Mouse (Mus musculus) CH12.LX (cell line): ENCODE data around the gene Ppm1m. TPM values are rescaled to one million over a fixed set of nuclear protein-coding genes. Genes with fewer than 3 reads are reported as not detected.
"Not testable (repeated sequence)": the region's sequence is repeated elsewhere in the genome, so short reads cannot be mapped to it uniquely, and the experiment has no call there.

Experiments used
- DNase-seq: peaks from one replicate; pipeline ENCODE4 v3.0.0-alpha.2; 2013; ENCODE audit errors: extremely low read depth
- H3K27ac ChIP-seq: 2 replicates; pipeline ENCODE4 v1.5.1; 2012; ENCODE audit warnings: low read depth, mild to moderate bottlenecking, control low read depth, moderate library complexity; ENCODE audit not compliant: insufficient read depth
- H3K27me3 ChIP-seq: replicated peaks from 2 replicates; pipeline ENCODE3; 2012; ENCODE audit warnings: inconsistent platforms
- H3K36me3 ChIP-seq, 2 experiments: replicated peaks in 1 of 2; 2 replicates each; pipeline versions ENCODE3 to v1.6.1; 2012; ENCODE audit warnings: inconsistent platforms in 1 of 2, low read length in 1 of 2, mild to moderate bottlenecking in 1 of 2, mixed read lengths in 1 of 2, moderate library complexity in 1 of 2; ENCODE audit not compliant: control insufficient read depth in 1 of 2, insufficient read depth in 1 of 2
- H3K4me1 ChIP-seq, 2 experiments: 2 replicates each; pipeline ENCODE4 v1.6.1; 2012; ENCODE audit warnings: inconsistent platforms in 1 of 2, moderate library complexity in 1 of 2; ENCODE audit not compliant: insufficient read depth in 2 of 2, control insufficient read depth in 1 of 2
- H3K4me2 ChIP-seq: 2 replicates; pipeline ENCODE4 v1.6.1; 2012; ENCODE audit warnings: low read depth, mild to moderate bottlenecking, control low read depth; ENCODE audit not compliant: poor library complexity, insufficient read depth, severe bottlenecking
- H3K4me3 ChIP-seq, 3 experiments: fragments of 150-350 bp in 1 of 3; sonication (generic) in 1 of 3; replicated peaks in 1 of 3; 2 replicates each; pipeline versions ENCODE3 to v1.5.1; 2011 to 2012; ENCODE audit warnings: low read depth in 2 of 3, low read length in 2 of 3, mild to moderate bottlenecking in 2 of 3, moderate library complexity in 2 of 3, control low read depth in 1 of 3, improper control_type of control experiment in 1 of 3, inconsistent platforms in 1 of 3, mixed read lengths in 1 of 3; ENCODE audit not compliant: poor library complexity in 1 of 3
- H3K79me2 ChIP-seq: replicated peaks from 2 replicates; pipeline ENCODE4 v1.6.1; 2012; ENCODE audit warnings: mild to moderate bottlenecking, moderate library complexity; ENCODE audit not compliant: control insufficient read depth, poor library complexity, insufficient read depth, severe bottlenecking; ENCODE audit errors: extremely low read depth
- H3K9ac ChIP-seq: 2 replicates; pipeline ENCODE4 v1.6.1; 2012; ENCODE audit warnings: low read depth, mild to moderate bottlenecking, control low read depth, moderate library complexity; ENCODE audit not compliant: insufficient read depth
- H3K9me3 ChIP-seq: replicated peaks from 2 replicates; pipeline ENCODE3; 2012; ENCODE audit warnings: low read length, inconsistent platforms, mixed read lengths
- CTCF ChIP-seq, 2 experiments: IDR thresholded peaks in 1 of 2; conservative IDR thresholded peaks in 1 of 2; 2 replicates each; pipeline ENCODE4 v1.5.1; 2011 to 2012; ENCODE audit warnings: low read depth in 2 of 2, low read length in 2 of 2, improper control_type of control experiment in 1 of 2, inconsistent platforms in 1 of 2, mild to moderate bottlenecking in 1 of 2, moderate library complexity in 1 of 2
- EP300 ChIP-seq: IDR thresholded peaks from 2 replicates; pipeline ENCODE4 v1.6.1; 2011; ENCODE audit warnings: low read length, improper control_type of control experiment
- GABPA ChIP-seq: IDR thresholded peaks from 2 replicates; pipeline ENCODE4 v1.6.1; 2012; ENCODE audit warnings: low read depth, low read length, improper control_type of control experiment, inconsistent platforms; ENCODE audit not compliant: insufficient replicate concordance
- HCFC1 ChIP-seq: IDR thresholded peaks from 2 replicates; pipeline ENCODE4 v1.6.1; 2012; ENCODE audit warnings: low read depth, mild to moderate bottlenecking, inconsistent platforms, low read length, improper control_type of control experiment
- JUN ChIP-seq: IDR thresholded peaks from 2 replicates; pipeline ENCODE4 v1.6.1; 2011; ENCODE audit warnings: low read depth, mild to moderate bottlenecking, low read length, improper control_type of control experiment, moderate library complexity; ENCODE audit not compliant: insufficient read depth
- NELFE ChIP-seq: IDR thresholded peaks from 2 replicates; pipeline ENCODE4 v1.6.1; 2011; ENCODE audit warnings: low read depth, low read length, improper control_type of control experiment
- PAX5 ChIP-seq: IDR thresholded peaks from 2 replicates; pipeline ENCODE4 v1.6.1; 2012; ENCODE audit warnings: low read length, inconsistent platforms, mixed read lengths
- SIN3A ChIP-seq: IDR thresholded peaks from 2 replicates; pipeline ENCODE4 v1.6.1; 2012; ENCODE audit warnings: low read length, improper control_type of control experiment, inconsistent platforms
- SMC3 ChIP-seq: IDR thresholded peaks from 2 replicates; pipeline ENCODE4 v1.6.1; 2011; ENCODE audit warnings: low read depth, low read length, improper control_type of control experiment
- TBP ChIP-seq: conservative IDR thresholded peaks from 2 replicates; pipeline ENCODE4 v1.6.1; 2011; ENCODE audit warnings: low read depth, low read length, improper control_type of control experiment
- TCF12 ChIP-seq: IDR thresholded peaks from 2 replicates; pipeline ENCODE4 v1.6.1; 2014; ENCODE audit warnings: low read depth, mild to moderate bottlenecking, inconsistent platforms, low read length, improper control_type of control experiment
- USF1 ChIP-seq: IDR thresholded peaks from 2 replicates; pipeline ENCODE4 v1.6.1; 2014; ENCODE audit warnings: low read depth, mild to moderate bottlenecking, inconsistent platforms, low read length, improper control_type of control experiment
- dilution Hi-C: fragments of 300-500 bp; cut with MboI; formaldehyde crosslinking; loops from 2 replicates; pipeline ENCODE4 v1.14.3; 2020; ENCODE audit warnings: low sequenced_read_pairs; ENCODE audit not compliant: extremely low pct_unique_long_range_greater_than_20kb, extremely low pct_ligation_motif_present
- in situ Hi-C: fragments of 300-500 bp; cut with MboI; formaldehyde crosslinking; loops from 3 replicates; pipeline ENCODE4 v1.14.3; 2019; ENCODE audit warnings: low sequenced_read_pairs, low pct_ligation_motif_present, low pct_unique_long_range_greater_than_20kb, mixed read lengths
- polyA plus RNA-seq: library from polyadenylated mRNA; unstranded; fragments of >175 nt; gene quantifications from 2 replicates; pipeline ENCODE4 v1.2.1, GENCODE M21; 2012; ENCODE audit warnings: low read depth; ENCODE audit not compliant: insufficient read length
- total RNA-seq, 2 experiments: library from RNA; depleted of rRNA; stranded (reverse); fragments of 300-350 nt in 1 of 2; fragments of >200 nt in 1 of 2; gene quantifications; 2 replicates each; pipeline ENCODE4 v1.2.3; 2012 to 2014

Gene Ppm1m
- total and polyA plus RNA-seq, 3 experiments: 54.7 to 111 (median 86.0) TPM

GRCm38 (mm10) chr9:106169917-106170316 lies 29.6 kb downstream of the Ppm1m start:
- no peak for DNase-seq
- H3K27ac ChIP-seq: no peak overlapping the region
- H3K9me3 ChIP-seq: no peaks in the 10 kb centered on the region
- dilution Hi-C loops: no loop called here
- H3K4me3 ChIP-seq: no peak overlapping the region
- H3K4me2 ChIP-seq: peak overlapping the region; percentile 35
- TF ChIP-seq NELFE: no peak
- no peak for TF ChIP-seq SMC3
- TF ChIP-seq SIN3A: no peak
- no peak for TF ChIP-seq GABPA
- TF ChIP-seq TCF12: no peak
- TF ChIP-seq HCFC1: no peak
- peaks cover 6 to 23% of the 10 kb centered on the region in 2 experiments; a peak in 3 of 4 replicates for H3K4me1 ChIP-seq
- no peak overlapping the region for H3K9ac ChIP-seq
- in situ Hi-C loops: loop anchor here (10.0 kb wide), 1 partner anchor 105 kb away; no protein-coding TSS in a partner anchor
- H3K27me3 ChIP-seq: no peaks in the 10 kb centered on the region
- peaks cover 37% of the 10 kb centered on the region for H3K79me2 ChIP-seq
- H3K36me3 ChIP-seq: peaks cover 0 to 6% of the 10 kb centered on the region in 2 experiments

DNA sequence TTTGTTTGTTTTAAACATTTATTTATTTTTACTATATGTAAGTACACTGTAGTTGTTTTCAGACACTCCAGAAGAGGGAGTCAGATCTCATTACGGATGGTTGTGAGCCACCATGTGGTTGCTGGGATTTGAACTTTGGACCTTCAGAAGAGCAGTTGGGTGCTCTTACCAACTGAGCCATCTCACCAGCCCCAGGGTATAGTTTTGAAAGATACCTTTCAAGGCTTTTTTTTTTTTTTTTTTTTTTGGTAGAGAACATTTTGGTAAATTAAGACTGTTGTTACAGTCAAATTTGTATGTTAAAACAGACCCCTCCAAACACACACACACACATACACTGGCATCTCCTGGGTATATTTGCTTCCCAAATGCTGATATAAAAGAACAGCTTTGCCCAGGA lies 30.5 kb downstream of the Ppm1m start:
- H3K36me3 ChIP-seq, H3K9ac ChIP-seq, H3K4me2 ChIP-seq, H3K27ac ChIP-seq, H3K4me3 ChIP-seq, dilution Hi-C loops, DNase-seq, H3K27me3 ChIP-seq, H3K9me3 ChIP-seq: not testable (repeated sequence)
- Histone ChIP-seq H3K79me2 (peaks cover 27% of the 10 kb centered on the region), H3K4me1 (peaks cover 2 to 14% of the 10 kb centered on the region in 2 experiments; a peak in 2 of 4 replicates)
- peak in 1 of 2 experiments; percentile 22; a peak in 1 of 4 replicates for TF ChIP-seq CTCF (conservative IDR thresholded peaks at IDR 0.05 in 1 of 2, IDR thresholded peaks at IDR 0.05 in 1 of 2; ENCODE audit: low read depth in 2 of 2, low read length in 2 of 2)
- TF ChIP-seq TBP: peak; percentile 84
- in situ Hi-C loops: loop anchor here (10.0 kb wide), 1 partner anchor 106 kb away; no protein-coding TSS in a partner anchor

DNA sequence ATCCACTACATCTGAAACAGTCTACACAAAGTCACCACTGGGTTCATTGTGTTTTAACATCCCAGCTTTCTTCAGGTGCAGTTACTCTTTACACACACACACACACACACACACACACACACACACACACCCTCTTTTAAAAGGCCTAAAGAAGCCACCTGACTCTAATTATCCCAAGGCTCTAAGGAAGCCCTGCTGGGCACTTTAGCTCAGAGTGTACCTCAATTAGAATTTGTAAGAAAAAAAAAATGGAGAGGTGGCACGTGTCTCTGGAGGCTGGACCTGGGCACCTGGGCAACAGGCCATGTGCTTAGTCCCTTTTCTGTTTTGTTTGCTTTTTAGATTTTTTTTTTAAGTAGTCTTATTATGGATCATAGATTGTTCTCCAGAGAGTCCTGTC lies 31.8 kb downstream of the Ppm1m start:
- TF ChIP-seq JUN (no peak), PAX5 (no peak), CTCF (conservative IDR thresholded peaks at IDR 0.05 in 1 of 2, IDR thresholded peaks at IDR 0.05 in 1 of 2; ENCODE audit: low read depth in 2 of 2, low read length in 2 of 2) (no peak), HCFC1 (no peak), USF1 (no peak), EP300 (no peak)
- in situ Hi-C loops: loop anchor here (10.0 kb wide), 1 partner anchor 107 kb away; no protein-coding TSS in a partner anchor
- DNase-seq: no peak

More for the DNA sequence above, 31.8 kb downstream of the Ppm1m start:
- Histone ChIP-seq H3K9ac (no peak overlapping the region), H3K4me2 (no peak overlapping the region), H3K4me3 (no peak overlapping the region), H3K27me3 (no peaks in the 10 kb centered on the region), H3K4me1 (peaks cover 0 to 10% of the 10 kb centered on the region in 2 experiments; a peak in 2 of 4 replicates), H3K36me3 (no peaks in the 10 kb centered on the region), H3K9me3 (no peaks in the 10 kb centered on the region), H3K27ac (no peak overlapping the region), H3K79me2 (peaks cover 16% of the 10 kb centered on the region)
- dilution Hi-C loops: no loop called here
